Mouse (Mus musculus): ENCODE results near the gene Cass4. TPM values are rescaled to one million over a fixed set of nuclear protein-coding genes. Genes with fewer than 3 reads are reported as not detected.

Cass4 gene
- total and polyA plus RNA-seq, 3 experiments = 0.35 to 5.5 TPM; not detected in 1

GRCm38 (mm10) chr2:172476707-172477260, 83.2 kb downstream of the Cass4 start:
- peaks cover 0 to 4% of the 10 kb centered on the region in 2 experiments; a peak in 2 of 4 replicates for H3K36me3 ChIP-seq (ENCODE audit: control insufficient read depth in 1 of 2, insufficient read depth in 2 of 2, low read length in 2 of 2)
- H3K9me3 ChIP-seq (replicated peaks; ENCODE audit: insufficient read depth, low read length) = no peaks in the 10 kb centered on the region
- no peaks in the 10 kb centered on the region for H3K79me2 ChIP-seq (ENCODE audit: control insufficient read depth, insufficient read depth, low read length, poor library complexity)
- no peaks in the 10 kb centered on the region for H3K4me1 ChIP-seq (ENCODE audit: control insufficient read depth in 1 of 2, insufficient read depth in 2 of 2, low read length in 2 of 2)
- H3K9ac ChIP-seq (ENCODE audit: control insufficient read depth, low read depth, low read length, poor library complexity, severe bottlenecking) = peak overlapping the region; percentile 26; the same call in 1 of the 2 replicates
- TF ChIP-seq MXI1 (IDR thresholded peaks at IDR 0.05; ENCODE audit: low read depth, low read length) (peak; percentile 64), MAX (IDR thresholded peaks at IDR 0.05; ENCODE audit: low read length) (no peak)
- H3K4me3 ChIP-seq (ENCODE audit: control insufficient read depth in 1 of 2, insufficient read depth in 1 of 2, low read depth in 2 of 2, low read length in 2 of 2) = peak overlapping the region; percentile 1 to 57; a peak in 3 of 4 replicates
- no peaks in the 10 kb centered on the region for H3K27me3 ChIP-seq (ENCODE audit: control insufficient read depth in 1 of 2, insufficient read depth in 2 of 2, low read length in 2 of 2)
- H3K27ac ChIP-seq (ENCODE audit: control insufficient read depth, low read depth, low read length) = no peak overlapping the region
- peak; percentile 40 for DNase-seq (ENCODE audit: low read depth, low spot score)

GRCm38 (mm10) chr2:172477350-172477749, 83.8 kb downstream of the Cass4 start:
- Histone ChIP-seq H3K36me3 (ENCODE audit: control insufficient read depth in 1 of 2, insufficient read depth in 2 of 2, low read length in 2 of 2) (peaks cover 0 to 4% of the 10 kb centered on the region in 2 experiments; a peak in 2 of 4 replicates), H3K4me3 (ENCODE audit: control insufficient read depth in 1 of 2, insufficient read depth in 1 of 2, low read depth in 2 of 2, low read length in 2 of 2) (peak overlapping the region; percentile 57 to 60), H3K27me3 (ENCODE audit: control insufficient read depth in 1 of 2, insufficient read depth in 2 of 2, low read length in 2 of 2) (no peaks in the 10 kb centered on the region), H3K4me1 (ENCODE audit: control insufficient read depth in 1 of 2, insufficient read depth in 2 of 2, low read length in 2 of 2) (no peaks in the 10 kb centered on the region), H3K9ac (ENCODE audit: control insufficient read depth, low read depth, low read length, poor library complexity, severe bottlenecking) (peak overlapping the region; percentile 56), H3K27ac (ENCODE audit: control insufficient read depth, low read depth, low read length) (no peak overlapping the region), H3K79me2 (ENCODE audit: control insufficient read depth, insufficient read depth, low read length, poor library complexity) (no peaks in the 10 kb centered on the region), H3K9me3 (replicated peaks; ENCODE audit: insufficient read depth, low read length) (no peaks in the 10 kb centered on the region)
- TF ChIP-seq CHD2 (IDR thresholded peaks at IDR 0.05; ENCODE audit: low read length) = no peak
- no peak for TF ChIP-seq ETS1 (IDR thresholded peaks at IDR 0.05; ENCODE audit: low read depth, low read length)
- TF ChIP-seq NELFE (IDR thresholded peaks at IDR 0.05; ENCODE audit: low read depth, low read length) = no peak
- TF ChIP-seq USF1 (IDR thresholded peaks at IDR 0.05; ENCODE audit: low read depth, low read length) = no peak
- no peak for TF ChIP-seq MAFK (IDR thresholded peaks at IDR 0.05; ENCODE audit: borderline replicate concordance, low read depth, low read length)
- no peak for TF ChIP-seq GABPA (IDR thresholded peaks at IDR 0.05; ENCODE audit: low read depth, low read length)
- no peak for TF ChIP-seq SIN3A (IDR thresholded peaks at IDR 0.05; ENCODE audit: low read length)
- TF ChIP-seq MAZ (IDR thresholded peaks at IDR 0.05; ENCODE audit: low read depth, low read length) = no peak
- TF ChIP-seq TBP (IDR thresholded peaks at IDR 0.05; ENCODE audit: low read depth, low read length) = no peak
- no peak for TF ChIP-seq GATA1 (IDR thresholded peaks at IDR 0.05; ENCODE audit: low read depth, low read length)
- TF ChIP-seq RAD21 (IDR thresholded peaks at IDR 0.05; ENCODE audit: low read depth, low read length) = no peak
- no peak for TF ChIP-seq USF2 (IDR thresholded peaks at IDR 0.05; ENCODE audit: borderline replicate concordance in 1 of 2, insufficient read depth in 1 of 2, low read depth in 1 of 2, low read length in 2 of 2)
- TF ChIP-seq E2F4 (IDR thresholded peaks at IDR 0.05; ENCODE audit: borderline replicate concordance, low read depth, low read length) = no peak
- no peak for TF ChIP-seq MXI1 (IDR thresholded peaks at IDR 0.05; ENCODE audit: low read depth, low read length)
- no peak for DNase-seq (ENCODE audit: low read depth, low spot score)

Data from MEL (cell line).